Mouse (Mus musculus) thymus, postnatal 36 days (tissue): ENCODE data around the gene Acyp1.

Experiments used
- DNase-seq, 2 experiments: peaks; one replicate each; pipeline ENCODE4 v3.0.0; 2022; ENCODE audit warnings: mixed read lengths in 2 of 2

Acyp1 gene

DNA sequence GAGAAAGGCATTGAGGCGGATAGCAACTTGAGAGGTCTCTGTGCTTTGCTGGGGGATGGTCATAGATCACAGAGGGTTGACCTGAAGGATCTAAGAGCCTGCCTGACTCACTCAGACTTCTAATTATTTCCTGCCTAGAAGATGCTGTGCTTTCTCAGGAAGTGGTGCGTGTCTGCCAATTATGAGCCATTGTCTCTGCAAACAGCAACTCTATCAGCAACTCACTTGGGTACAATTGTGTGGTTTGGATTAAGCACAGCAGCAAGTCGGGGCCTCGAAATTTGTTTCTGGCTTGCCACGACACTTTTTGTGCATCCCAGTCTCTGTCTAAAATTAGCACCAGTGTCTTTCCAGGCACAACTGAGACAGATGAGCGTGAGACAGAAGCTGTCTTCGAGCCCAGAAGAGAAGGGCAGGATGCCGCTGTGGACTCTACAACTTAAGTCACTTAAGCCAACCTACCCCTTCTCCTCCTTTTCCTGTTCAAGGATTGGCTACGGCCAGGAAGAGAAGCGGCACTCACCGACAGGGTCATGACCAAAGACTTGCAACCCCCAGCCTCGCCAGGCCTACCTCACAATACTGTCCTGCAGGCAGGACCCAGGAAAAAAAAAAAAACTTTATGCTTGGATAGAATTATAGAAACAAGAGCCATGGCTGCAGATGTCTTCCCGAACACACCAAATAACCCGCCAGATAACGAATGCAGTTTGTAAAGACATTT, 60.2 kb downstream of the Acyp1 start:
- DNase-seq, result no peak

DNA sequence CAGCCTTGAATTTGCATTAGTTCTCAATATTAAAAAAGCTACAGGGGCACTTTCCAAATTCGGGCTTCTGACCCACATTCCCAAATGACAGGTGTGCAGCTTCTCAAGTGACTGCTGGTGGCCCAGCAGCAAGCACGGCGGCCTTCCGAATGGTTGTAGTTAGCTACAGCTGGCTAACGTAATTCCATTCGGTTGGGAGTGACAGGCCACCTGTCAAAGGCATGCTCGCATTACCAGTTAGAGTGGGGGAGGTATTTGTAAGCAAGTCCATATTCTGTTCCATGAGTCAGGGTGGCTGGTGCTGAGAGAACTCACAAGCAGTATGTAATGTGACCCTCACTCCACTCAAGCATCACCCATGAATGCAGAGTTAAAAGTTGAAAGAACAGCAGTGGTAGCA, 61.0 kb downstream of the Acyp1 start:
- DNase-seq, result no peak
